Mouse (Mus musculus): ENCODE data around the gene Gm10318. TPM values are rescaled to one million over a fixed set of nuclear protein-coding genes. Genes with fewer than 3 reads are reported as not detected.

The Gm10318 gene
- polyA plus RNA-seq, 1 experiment from 2014 or later = not detected

DNA sequence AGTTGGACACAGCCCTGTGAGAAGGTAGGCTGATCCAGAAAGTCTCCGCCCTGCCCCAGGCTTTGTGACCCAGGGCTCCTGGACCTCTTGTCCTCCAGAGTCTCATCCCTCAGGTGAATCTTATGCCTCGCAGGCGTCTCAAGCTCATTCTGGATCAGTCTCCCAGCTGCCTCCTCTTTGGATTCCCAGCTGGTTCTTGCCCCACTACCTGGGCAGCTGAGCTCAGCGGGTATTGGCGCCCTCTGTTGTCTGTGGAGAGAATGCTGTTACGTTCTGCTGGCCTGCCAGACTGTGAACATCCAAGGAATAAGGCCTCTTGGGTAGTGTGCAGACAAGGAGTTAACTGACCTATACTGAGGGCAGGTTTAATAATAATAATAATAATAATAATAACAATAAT, 26.3 kb downstream of the Gm10318 start:
- ATAC-seq (ENCODE audit: low FRiP score, low TSS enrichment) = no peak
- no peak overlapping the region for H3K9ac ChIP-seq (replicated peaks; ENCODE audit: low read length)
- 66% methylated on average over 6 of the region's 6 CpGs for WGBS

DNA sequence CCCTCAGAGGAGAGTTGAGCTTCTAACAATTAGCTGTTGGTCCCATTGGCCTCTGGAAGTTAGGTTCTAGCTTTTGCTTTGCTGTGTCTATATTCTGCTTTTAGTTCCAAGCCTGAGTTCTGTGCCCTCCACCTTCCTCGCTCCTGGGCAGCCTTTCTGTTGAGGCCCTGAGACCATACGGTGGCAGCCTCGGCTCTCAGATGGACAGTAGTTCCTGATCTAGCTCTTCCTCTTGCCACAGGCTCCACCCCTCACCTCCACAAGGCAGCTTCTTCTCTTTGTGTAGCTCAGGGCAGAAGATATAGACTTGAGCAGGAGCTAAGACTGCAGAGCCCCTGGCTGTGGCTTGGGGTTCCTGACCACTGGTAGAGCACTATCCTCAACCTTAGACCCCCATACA, 27.6 kb downstream of the Gm10318 start:
- Histone ChIP-seq H3K4me2 (ENCODE audit: low read length) (no peak overlapping the region), H3K36me3 (ENCODE audit: control insufficient read depth, insufficient read depth, low read length) (no peaks in the 10 kb centered on the region), H3K27me3 (ENCODE audit: control insufficient read depth, insufficient read depth, low read length) (no peaks in the 10 kb centered on the region), H3K27ac (replicated peaks; ENCODE audit: low read depth, low read length) (no peak overlapping the region), H3K4me1 (ENCODE audit: control insufficient read depth, insufficient read depth, low read length) (no peaks in the 10 kb centered on the region), H3K9ac (replicated peaks; ENCODE audit: low read length) (no peak overlapping the region), H3K4me3 (replicated peaks; ENCODE audit: low read depth, low read length) (no peak overlapping the region), H3K9me3 (ENCODE audit: control insufficient read depth, low read length) (no peaks in the 10 kb centered on the region)
- DNase-seq (no peak), ATAC-seq (ENCODE audit: low FRiP score, low TSS enrichment) (no peak)
- 85% methylated on average over 3 of the region's 3 CpGs for WGBS

More for the DNA sequence above, 26.3 kb downstream of the Gm10318 start:
- no peak for DNase-seq
- H3K36me3 ChIP-seq (ENCODE audit: control insufficient read depth, insufficient read depth, low read length) = no peaks in the 10 kb centered on the region
- H3K9me3 ChIP-seq (ENCODE audit: control insufficient read depth, low read length) = no peaks in the 10 kb centered on the region
- no peak overlapping the region for H3K27ac ChIP-seq (replicated peaks; ENCODE audit: low read depth, low read length)
- no peak overlapping the region for H3K4me3 ChIP-seq (replicated peaks; ENCODE audit: low read depth, low read length)
- H3K4me1 ChIP-seq (ENCODE audit: control insufficient read depth, insufficient read depth, low read length) = no peaks in the 10 kb centered on the region
- no peaks in the 10 kb centered on the region for H3K27me3 ChIP-seq (ENCODE audit: control insufficient read depth, insufficient read depth, low read length)
- H3K4me2 ChIP-seq (ENCODE audit: low read length) = no peak overlapping the region

DNA sequence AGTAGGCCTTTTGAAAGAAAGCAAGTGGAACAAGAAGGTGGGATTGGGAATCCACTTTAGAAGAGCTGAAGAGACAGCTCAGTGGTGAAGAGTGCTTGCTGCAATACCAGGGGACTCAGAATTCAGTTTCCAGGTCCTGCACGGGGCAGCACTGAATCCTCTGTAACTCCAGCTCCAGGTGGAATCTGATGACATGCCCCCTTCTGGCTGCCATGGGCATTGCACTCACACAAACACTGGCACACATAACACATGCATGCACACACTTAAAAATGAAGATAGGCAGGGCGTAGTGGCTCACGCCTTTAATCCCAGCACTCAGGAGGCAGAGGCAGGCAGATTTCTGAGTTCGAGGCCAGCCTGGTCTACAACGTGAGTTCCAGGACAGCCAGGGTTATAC, 29.9 kb downstream of the Gm10318 start:
- ATAC-seq (ENCODE audit: low FRiP score, low TSS enrichment) = no peak
- no peaks in the 10 kb centered on the region for H3K27me3 ChIP-seq (ENCODE audit: control insufficient read depth, insufficient read depth, low read length)
- H3K4me2 ChIP-seq (ENCODE audit: low read length) = no peak overlapping the region
- H3K9ac ChIP-seq (replicated peaks; ENCODE audit: low read length) = no peak overlapping the region
- no peaks in the 10 kb centered on the region for H3K9me3 ChIP-seq (ENCODE audit: control insufficient read depth, low read length)
- H3K36me3 ChIP-seq (ENCODE audit: control insufficient read depth, insufficient read depth, low read length) = no peaks in the 10 kb centered on the region
- no peak overlapping the region for H3K27ac ChIP-seq (replicated peaks; ENCODE audit: low read depth, low read length)
- no peak overlapping the region for H3K4me3 ChIP-seq (replicated peaks; ENCODE audit: low read depth, low read length)
- WGBS = 87% methylated on average over 5 of the region's 5 CpGs
- no peak for DNase-seq
- H3K4me1 ChIP-seq (ENCODE audit: control insufficient read depth, insufficient read depth, low read length) = no peaks in the 10 kb centered on the region

DNA sequence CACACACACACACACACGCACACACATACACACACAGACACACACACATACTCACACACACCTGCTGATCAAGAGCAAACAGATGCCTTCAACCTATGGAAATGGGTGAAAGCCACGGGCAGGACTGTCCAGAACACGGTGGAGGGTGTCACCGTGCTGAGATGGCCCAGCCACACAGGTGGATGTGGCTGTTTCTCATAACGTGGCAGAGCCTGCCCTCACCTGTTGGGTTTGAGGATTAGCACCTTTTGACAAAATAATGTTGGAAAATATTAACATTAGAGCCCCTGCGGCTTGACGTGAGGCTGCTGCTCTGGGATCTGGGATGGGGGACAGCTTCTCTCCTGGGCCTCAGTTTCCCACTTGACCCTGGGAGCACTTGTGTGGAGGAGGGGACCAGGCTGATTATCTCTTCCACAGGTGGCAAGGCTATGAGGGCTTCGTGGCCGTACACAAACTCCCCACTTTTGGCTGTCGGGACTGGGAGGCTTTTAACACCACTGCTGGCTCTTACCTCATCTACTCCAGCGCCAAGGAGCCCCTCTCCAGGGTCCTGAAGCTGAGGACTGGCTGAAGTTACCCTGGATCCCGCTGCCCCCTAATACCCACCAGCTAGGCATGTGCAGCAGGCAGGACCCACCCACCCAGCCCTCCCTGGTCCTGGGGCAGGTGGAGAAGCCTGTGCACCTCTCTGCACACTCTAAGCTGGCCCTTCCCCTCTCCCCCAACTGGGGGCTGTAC, 33.5 kb downstream of the Gm10318 start:
- Histone ChIP-seq H3K4me2 (ENCODE audit: low read length) (no peak overlapping the region), H3K9ac (replicated peaks; ENCODE audit: low read length) (no peak overlapping the region), H3K4me3 (replicated peaks; ENCODE audit: low read depth, low read length) (no peak overlapping the region), H3K27me3 (ENCODE audit: control insufficient read depth, insufficient read depth, low read length) (no peaks in the 10 kb centered on the region), H3K27ac (replicated peaks; ENCODE audit: low read depth, low read length) (no peak overlapping the region), H3K36me3 (ENCODE audit: control insufficient read depth, insufficient read depth, low read length) (no peaks in the 10 kb centered on the region), H3K4me1 (ENCODE audit: control insufficient read depth, insufficient read depth, low read length) (no peaks in the 10 kb centered on the region), H3K9me3 (ENCODE audit: control insufficient read depth, low read length) (no peaks in the 10 kb centered on the region)
- ATAC-seq (ENCODE audit: low FRiP score, low TSS enrichment) (no peak), DNase-seq (peak; percentile 34)
- WGBS = 60% methylated on average over 12 of the region's 12 CpGs

DNA sequence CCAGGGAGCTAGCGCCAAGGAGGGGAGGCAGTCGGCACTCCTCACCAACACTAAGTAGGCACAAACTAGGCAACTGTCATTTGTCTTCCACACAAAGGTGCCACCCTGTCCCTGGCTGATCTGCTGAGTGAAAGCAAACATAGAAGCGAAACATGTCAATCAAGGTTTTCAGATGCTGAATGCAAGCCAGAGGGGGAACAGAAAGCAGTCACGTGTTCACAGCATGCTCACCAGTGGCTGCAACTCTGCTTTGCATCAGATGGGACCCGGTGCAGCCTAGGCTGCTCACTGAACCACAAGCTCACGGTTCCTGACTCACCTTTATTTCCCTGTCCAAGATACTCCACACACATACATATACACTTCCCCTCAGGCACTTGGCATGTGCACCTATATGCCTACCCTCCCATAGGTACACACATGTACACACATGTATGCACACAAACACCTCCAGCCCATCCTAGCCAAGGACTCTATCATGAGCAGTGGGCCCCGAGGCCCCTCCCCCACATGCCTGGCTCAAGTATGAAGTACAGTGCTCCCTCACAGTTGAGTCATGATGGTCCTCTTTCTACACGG, 38.4 kb downstream of the Gm10318 start:
- Histone ChIP-seq H3K9ac (replicated peaks; ENCODE audit: low read length) (no peak overlapping the region), H3K4me3 (replicated peaks; ENCODE audit: low read depth, low read length) (no peak overlapping the region), H3K27ac (replicated peaks; ENCODE audit: low read depth, low read length) (no peak overlapping the region), H3K36me3 (ENCODE audit: control insufficient read depth, insufficient read depth, low read length) (no peaks in the 10 kb centered on the region), H3K9me3 (ENCODE audit: control insufficient read depth, low read length) (no peaks in the 10 kb centered on the region), H3K4me2 (ENCODE audit: low read length) (no peak overlapping the region), H3K4me1 (ENCODE audit: control insufficient read depth, insufficient read depth, low read length) (no peaks in the 10 kb centered on the region), H3K27me3 (ENCODE audit: control insufficient read depth, insufficient read depth, low read length) (no peaks in the 10 kb centered on the region)
- WGBS = 87% methylated on average over 8 of the region's 8 CpGs
- ATAC-seq (ENCODE audit: low FRiP score, low TSS enrichment) (no peak), DNase-seq (no peak)

DNA sequence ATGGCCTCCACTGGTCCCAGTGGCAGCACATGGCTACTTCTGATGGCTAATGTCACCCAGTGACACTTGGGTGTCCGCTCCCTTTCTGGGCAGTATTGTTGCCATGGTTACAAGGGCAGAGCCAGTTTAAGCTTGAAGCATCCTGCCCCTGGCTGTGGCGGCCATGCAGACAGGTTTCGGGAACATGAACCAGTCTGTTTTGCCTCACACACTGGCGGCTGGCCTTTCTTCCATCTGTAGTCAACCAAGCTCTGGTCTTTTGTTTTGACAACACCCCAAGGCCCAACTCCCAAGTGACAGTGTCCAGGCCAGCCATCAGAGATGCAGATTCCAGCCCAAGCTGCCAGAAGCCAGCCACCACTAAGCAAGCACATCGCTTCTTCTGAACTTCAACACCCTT, 42.9 kb downstream of the Gm10318 start:
- 43% methylated on average over 5 of the region's 5 CpGs for WGBS
- H3K36me3 ChIP-seq (ENCODE audit: control insufficient read depth, insufficient read depth, low read length) = no peaks in the 10 kb centered on the region
- no peak for ATAC-seq (ENCODE audit: low FRiP score, low TSS enrichment)
- peak; percentile 30 for DNase-seq
- no peaks in the 10 kb centered on the region for H3K4me1 ChIP-seq (ENCODE audit: control insufficient read depth, insufficient read depth, low read length)
- no peak overlapping the region for H3K4me2 ChIP-seq (ENCODE audit: low read length)
- H3K27me3 ChIP-seq (ENCODE audit: control insufficient read depth, insufficient read depth, low read length) = no peaks in the 10 kb centered on the region
- no peak overlapping the region for H3K4me3 ChIP-seq (replicated peaks; ENCODE audit: low read depth, low read length)
- no peaks in the 10 kb centered on the region for H3K9me3 ChIP-seq (ENCODE audit: control insufficient read depth, low read length)
- no peak overlapping the region for H3K27ac ChIP-seq (replicated peaks; ENCODE audit: low read depth, low read length)
- no peak overlapping the region for H3K9ac ChIP-seq (replicated peaks; ENCODE audit: low read length)

DNA sequence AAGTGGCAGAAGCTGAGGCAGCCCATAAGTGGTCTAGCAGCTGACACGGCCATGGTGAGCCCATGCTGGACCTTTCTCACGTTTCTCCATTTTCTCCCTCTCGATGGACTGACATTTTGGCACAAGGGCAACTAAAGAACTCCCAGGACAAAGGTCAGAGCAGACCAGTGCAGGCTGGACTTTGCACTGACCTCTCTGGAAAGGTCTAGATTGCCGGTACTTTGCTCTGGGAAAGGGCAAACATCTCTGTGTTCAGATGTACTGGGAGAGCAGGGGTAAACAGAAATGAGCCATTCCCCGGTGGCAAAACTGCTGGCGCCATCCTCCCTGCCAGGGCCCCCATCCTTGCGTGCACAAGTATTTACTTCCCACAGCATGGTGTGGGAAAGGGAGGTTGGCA, 47.5 kb downstream of the Gm10318 start:
- no peak overlapping the region for H3K4me2 ChIP-seq (ENCODE audit: low read length)
- 80% methylated on average over 7 of the region's 7 CpGs for WGBS
- H3K9ac ChIP-seq (replicated peaks; ENCODE audit: low read length) = no peak overlapping the region
- no peaks in the 10 kb centered on the region for H3K36me3 ChIP-seq (ENCODE audit: control insufficient read depth, insufficient read depth, low read length)
- DNase-seq = no peak
- no peak for ATAC-seq (ENCODE audit: low FRiP score, low TSS enrichment)
- H3K27me3 ChIP-seq (ENCODE audit: control insufficient read depth, insufficient read depth, low read length) = no peaks in the 10 kb centered on the region
- H3K4me1 ChIP-seq (ENCODE audit: control insufficient read depth, insufficient read depth, low read length) = 0 out of 2 replicates have a peak, but pooled peaks cover 4% of the 10 kb centered on the region
- no peak overlapping the region for H3K27ac ChIP-seq (replicated peaks; ENCODE audit: low read depth, low read length)
- no peak overlapping the region for H3K4me3 ChIP-seq (replicated peaks; ENCODE audit: low read depth, low read length)
- H3K9me3 ChIP-seq (ENCODE audit: control insufficient read depth, low read length) = no peaks in the 10 kb centered on the region

DNA sequence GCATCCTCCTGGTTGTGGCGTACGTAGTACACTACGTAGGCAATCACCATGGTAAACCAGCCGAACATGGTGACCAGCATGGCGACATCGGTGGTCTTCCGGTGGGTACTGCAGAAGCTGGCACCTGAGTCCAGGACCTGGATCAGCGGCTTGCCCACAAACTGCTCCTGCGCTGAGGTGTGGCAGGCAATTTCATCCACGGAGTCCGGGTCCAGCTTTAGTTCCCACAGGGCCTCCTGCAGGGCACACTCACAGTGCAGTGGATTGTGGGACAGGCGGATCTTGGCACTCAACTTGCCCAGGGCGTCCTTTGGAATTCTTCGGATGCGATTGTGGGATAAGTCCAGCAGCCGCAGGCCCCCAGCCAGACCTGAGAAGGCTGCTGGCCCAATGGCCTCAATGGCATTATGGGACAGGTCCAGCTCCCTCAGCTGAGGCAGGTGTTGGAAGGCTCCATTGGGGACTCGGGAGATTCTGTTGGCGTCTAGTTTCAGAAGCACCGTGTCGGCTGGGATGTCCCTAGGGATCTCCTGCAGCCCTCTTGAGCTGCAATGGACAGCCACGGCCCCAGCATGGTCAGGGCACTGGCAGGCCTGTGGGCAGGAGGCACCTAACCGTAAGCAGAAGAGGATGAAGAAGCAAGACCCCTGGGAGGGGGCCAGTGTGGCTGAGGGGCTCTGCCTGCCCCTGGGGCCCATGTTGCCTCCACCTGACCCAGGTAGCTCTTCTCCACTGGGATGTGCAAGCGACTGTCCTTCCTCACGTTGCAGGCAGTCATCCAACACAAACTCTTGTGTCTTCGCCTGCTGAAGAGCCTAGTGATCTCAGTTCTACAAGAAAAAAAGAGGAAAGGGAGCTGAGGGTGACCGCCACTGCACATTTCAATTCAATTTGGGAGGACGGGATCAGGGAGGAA, 48.5 kb downstream of the Gm10318 start:
- no peaks in the 10 kb centered on the region for H3K9me3 ChIP-seq (ENCODE audit: control insufficient read depth, low read length)
- DNase-seq = no peak
- peak overlapping the region; percentile 73 for H3K4me2 ChIP-seq (ENCODE audit: low read length)
- no peaks in the 10 kb centered on the region for H3K36me3 ChIP-seq (ENCODE audit: control insufficient read depth, insufficient read depth, low read length)
- H3K4me3 ChIP-seq (replicated peaks; ENCODE audit: low read depth, low read length) = peak overlapping the region; percentile 56
- H3K27me3 ChIP-seq (ENCODE audit: control insufficient read depth, insufficient read depth, low read length) = no peaks in the 10 kb centered on the region
- no peak for ATAC-seq (ENCODE audit: low FRiP score, low TSS enrichment)
- H3K9ac ChIP-seq (replicated peaks; ENCODE audit: low read length) = peak overlapping the region; percentile 64; the same call in 1 of the 2 replicates
- H3K4me1 ChIP-seq (ENCODE audit: control insufficient read depth, insufficient read depth, low read length) = 0 out of 2 replicates have a peak, but pooled peaks cover 4% of the 10 kb centered on the region
- 84% methylated on average over 27 of the region's 27 CpGs for WGBS
- no peak overlapping the region for H3K27ac ChIP-seq (replicated peaks; ENCODE audit: low read depth, low read length)
